Mouse (Mus musculus) right cerebral cortex, postnatal 14 days (tissue): ENCODE data around the gene Reep6.

Source experiments
- DNase-seq: peaks from one replicate; pipeline ENCODE4 v3.0.0; 2022

Reep6 gene

DNA sequence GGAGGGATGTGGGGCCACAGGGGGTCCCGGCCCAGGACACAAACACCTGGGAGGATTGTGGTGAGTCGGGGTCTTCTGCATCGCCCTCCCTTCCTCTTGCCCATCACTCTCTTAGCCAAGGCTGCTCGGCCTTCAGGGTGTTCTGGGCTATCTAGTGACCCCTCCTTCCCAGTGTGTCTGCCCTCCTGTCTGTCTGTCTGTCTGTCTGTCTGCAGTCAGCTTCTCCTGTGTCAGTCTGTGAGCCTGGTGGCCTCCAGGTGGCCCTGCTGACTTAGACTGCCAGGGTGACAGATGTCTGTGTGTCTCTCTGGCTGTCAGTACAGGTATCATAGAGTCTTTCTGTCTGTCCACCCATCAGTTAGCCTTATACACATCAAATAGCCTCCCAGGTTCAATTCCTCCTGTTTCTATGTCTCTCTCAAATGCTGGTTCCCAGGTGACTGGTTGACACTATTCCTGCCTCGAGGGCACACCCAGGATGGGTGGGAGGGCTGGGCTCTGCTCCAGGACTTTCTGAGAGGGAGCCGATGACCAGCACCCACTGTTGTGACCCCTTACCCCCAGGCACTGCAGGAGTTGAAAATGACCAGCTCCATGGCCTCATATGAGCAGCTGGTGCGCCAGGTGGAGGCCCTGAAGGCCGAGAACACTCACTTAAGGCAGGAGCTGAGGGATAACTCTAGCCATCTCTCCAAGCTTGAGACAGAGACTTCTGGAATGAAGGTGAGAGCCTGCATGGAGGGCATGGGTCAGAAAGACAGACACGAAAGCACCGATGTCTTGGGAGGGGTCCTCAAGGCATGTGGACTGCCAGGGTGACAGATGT is 28.3 kb upstream of the Reep6 start:
- no peak for DNase-seq

DNA sequence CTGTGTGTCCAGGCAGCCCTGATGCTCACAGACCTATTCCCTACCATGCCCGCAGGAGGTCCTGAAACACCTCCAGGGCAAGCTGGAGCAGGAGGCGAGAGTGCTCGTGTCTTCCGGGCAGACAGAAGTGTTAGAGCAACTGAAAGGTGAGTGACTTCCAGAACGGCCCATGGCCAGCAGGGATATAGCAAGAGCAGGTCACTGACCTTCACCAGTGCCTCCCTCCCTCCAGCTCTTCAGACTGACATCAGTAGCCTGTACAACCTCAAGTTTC is 27.7 kb upstream of the Reep6 start:
- DNase-seq = no peak

DNA sequence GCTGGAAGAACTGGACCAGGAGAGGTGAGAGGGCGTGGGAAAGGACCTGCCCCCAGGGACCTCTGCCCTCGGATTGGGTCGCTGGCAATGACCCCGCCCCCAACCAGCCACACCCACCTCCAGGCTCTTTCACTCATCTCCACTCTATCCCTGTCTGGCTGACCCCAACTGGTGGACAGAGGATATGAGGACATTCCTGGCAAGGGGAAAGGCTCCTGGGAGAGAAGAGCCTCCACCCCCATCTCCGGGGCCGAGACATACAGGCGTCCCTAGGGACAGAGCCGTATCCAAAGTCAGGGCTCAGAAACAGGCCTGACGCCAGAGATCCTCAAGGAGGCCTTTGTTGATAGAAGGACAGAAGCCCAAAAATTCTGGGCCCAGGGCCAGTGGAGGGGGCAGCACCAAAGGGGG is 27.3 kb upstream of the Reep6 start:
- DNase-seq = no peak

DNA sequence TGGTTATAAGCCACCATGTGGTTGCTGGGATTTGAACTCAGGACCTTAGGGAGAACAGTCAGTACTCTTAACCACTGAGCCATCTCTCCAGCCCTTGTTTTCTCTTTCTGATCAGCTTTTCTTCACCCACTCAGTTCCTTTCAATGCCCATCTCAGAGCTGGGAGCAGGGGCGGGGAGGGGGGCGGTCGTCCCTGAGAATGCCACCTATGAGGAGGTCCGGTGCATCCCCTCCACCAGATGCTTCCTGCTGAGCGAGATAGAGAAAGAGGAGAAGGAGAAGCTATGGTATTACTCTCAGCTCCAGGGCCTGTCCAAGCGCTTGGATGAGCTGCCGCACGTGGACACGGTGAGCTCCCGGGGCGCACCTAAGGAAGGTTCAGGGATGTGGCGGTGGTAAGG is 25.3 kb upstream of the Reep6 start:
- DNase-seq = no peak

DNA sequence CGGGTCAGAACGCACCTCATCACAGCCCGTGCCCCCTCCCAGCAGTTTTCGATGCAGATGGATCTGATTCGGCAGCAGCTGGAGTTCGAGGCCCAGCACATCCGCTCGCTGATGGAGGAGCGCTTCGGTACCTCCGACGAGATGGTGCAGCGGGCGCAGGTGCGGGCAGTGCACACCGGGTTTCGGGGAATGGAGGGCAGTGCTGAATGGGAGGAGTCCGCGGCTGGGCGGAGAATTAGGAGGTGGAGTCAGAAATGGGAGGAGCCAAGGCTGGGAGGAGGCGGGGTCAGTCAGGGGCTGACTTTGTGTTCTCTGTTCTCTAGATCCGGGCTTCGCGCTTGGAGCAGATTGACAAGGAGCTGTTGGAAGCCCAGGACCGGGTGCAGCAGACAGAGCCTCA is 24.9 kb upstream of the Reep6 start:
- DNase-seq = no peak

GRCm38 (mm10) chr10:80311560-80311959 is 18.2 kb upstream of the Reep6 start:
- DNase-seq = no peak

GRCm38 (mm10) chr10:80312586-80313504 is 16.9 kb upstream of the Reep6 start:
- DNase-seq = no peak

DNA sequence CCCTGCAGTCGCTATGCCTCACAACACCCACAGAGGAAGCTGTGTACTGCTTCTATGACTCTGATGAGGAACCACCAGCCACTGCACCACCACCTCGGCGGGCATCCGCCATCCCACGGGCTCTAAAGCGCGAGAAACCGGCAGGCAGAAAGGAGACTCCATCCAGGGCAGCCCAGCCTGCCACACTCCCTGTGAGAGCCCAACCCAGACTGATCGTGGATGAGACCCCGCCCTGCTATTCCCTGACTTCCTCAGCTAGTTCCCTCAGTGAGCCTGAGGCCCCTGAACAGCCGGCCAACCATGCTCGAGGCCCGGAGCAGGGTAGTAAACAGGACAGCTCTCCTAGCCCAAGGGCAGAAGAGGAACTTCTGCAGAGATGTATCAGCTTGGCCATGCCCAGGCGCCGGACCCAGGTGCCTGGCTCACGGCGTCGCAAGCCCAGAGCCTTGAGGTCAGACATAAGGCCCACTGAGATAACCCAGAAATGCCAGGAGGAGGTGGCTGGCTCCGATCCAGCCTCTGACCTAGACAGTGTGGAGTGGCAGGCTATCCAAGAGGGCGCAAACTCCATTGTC is 16.0 kb upstream of the Reep6 start:
- DNase-seq = no peak

DNA sequence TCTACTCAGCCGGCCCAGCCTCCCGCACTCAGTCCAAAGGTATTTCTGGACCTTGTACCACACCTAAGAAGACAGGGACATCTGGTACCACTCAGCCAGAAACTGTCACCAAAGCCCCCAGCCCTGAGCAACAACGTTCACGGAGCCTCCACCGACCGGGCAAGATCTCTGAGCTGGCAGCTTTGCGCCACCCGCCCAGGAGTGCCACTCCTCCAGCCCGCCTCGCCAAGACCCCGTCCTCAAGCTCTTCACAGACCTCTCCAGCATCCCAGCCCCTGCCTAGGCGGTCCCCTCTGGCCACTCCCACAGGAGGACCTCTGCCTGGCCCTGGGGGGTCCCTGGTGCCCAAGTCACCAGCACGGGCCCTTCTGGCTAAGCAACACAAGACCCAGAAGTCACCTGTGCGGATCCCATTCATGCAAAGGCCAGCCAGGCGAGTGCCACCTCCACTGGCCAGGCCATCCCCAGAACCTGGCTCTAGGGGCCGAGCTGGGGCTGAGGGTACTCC is 15.2 kb upstream of the Reep6 start:
- DNase-seq = no peak

DNA sequence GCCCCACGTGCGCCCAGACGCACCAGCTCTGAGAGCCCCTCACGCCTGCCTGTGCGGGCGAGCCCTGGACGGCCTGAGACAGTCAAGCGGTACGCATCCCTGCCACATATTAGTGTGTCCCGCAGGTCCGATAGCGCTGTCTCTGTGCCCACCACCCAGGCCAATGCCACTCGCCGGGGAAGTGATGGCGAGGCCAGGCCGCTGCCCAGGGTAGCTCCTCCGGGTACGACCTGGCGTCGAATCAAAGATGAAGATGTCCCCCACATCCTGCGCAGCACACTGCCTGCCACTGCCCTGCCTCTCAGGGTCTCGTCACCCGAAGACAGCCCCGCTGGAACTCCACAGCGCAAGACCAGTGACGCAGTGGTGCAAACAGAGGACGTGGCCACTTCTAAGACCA is 14.4 kb upstream of the Reep6 start:
- DNase-seq = no peak

DNA sequence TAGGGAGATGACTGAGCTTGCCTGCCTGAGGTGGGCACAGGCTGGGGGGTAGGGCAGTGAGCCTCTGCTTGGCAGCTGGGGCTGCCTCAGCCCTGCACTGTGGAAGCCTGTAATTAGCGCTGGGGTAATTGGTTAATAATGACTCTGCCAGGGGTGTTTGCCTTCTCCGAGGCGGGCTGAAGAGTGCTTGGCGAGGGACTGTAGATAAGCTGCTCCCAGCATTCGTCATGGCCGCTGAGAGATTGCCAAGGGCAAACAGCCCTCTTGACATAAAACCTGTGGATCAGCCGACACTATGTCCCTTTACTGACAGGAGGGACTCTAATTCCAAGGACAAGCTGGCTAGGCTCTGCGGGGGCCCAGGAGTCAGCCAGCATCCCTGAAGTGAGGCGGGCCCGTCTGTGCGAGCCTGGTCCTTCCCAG is 13.4 kb upstream of the Reep6 start:
- no peak for DNase-seq

GRCm38 (mm10) chr10:80317011-80317410 is 12.7 kb upstream of the Reep6 start:
- DNase-seq = no peak

DNA sequence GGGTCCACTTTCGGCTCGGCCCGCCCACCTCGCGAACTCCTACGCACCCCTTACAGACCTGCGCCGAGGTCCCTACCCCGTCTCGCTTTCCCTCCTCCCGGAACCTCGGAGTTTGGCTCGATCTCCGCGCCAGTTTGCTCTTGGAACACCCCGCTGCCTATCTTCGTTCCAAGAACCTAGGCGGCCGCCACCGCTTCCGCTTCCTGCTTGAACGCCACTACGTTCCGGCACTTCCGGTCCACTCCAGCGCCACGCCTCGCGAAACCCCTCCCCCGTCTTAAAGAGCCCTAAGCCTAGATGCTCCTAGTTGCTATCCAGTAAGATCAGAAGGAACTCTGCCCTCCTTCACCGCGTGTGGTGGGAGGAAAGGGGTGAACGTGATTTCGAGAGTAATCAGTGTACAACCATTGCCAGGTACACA is 9.4 kb upstream of the Reep6 start, which contains the start of gene 2310011J03Rik:
Gene 2310011J03Rik (minus strand): TSS at position 198 of the 421 bp plus-strand sequence.
- DNase-seq = peak; percentile 94

GRCm38 (mm10) chr10:80321014-80321669 is 8.6 kb upstream of the Reep6 start:
- no peak for DNase-seq

DNA sequence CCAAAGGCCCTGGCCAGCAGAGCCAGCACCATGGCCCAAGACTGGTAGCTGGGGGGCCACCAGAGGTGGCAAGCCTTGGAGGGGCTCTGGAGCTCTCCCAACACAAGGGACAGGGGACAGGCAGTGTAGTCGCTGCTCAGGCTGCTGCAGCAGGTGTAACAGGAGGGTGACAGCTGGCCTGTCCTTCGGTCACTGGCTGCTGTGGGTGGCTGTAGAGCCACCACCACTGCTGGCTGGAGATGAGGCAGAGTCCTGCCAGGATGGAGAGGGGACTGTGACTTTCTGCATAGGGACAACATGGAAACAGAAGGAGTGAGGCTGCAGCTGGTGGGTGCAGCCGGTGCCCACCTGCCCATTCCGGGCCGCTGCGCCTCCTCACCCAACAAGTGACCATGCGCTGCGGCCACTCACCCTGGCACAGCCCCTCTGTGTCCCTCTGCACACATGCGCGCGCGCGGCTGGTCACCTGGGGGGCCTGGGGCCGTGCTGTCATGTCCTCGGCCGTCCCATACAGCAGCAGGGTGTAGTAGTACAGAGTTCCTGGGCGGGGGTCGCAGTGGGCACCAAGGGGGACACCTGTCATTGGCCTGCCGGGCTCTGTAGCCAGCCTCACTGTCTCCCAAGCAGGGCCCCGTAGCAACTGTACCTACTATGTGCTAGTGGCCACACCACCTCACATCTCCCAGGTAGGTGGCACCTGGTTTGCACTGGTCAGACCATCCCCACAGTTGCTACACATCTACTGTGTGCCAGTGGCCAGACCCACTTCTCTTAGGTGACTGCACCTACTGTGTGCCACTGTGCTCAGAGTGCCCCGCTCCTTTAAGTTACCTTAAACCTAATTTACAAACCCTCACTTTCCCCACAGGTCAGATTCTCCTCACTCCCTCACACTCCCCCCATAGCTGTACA is 7.8 kb upstream of the Reep6 start:
- DNase-seq = no peak

DNA sequence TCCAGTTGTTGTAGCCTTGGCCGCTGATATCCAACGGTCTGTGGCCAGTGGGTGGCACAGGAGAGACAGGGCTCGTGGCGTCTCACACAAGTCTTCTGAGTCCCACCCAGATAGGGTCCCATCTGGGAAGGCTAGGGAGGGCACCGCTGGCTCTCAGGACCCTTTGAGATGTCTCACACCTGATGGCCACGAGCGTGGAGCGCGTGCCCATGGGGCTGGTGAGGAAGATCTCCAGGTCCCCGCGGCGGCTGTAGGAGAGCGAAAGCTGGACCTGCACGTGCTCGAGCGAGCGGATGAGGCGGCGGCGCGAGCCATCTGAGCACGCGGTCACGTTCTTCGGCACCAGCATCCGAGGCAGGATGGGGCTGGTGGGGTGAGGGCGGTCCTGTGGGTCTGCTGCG is 6.9 kb upstream of the Reep6 start:
- DNase-seq = no peak

GRCm38 (mm10) chr10:80323261-80324119 is 6.3 kb upstream of the Reep6 start:
- peak; percentile 60 for DNase-seq

GRCm38 (mm10) chr10:80324120-80325037 is 5.4 kb upstream of the Reep6 start:
- no peak for DNase-seq

GRCm38 (mm10) chr10:80325045-80325444 is 4.7 kb upstream of the Reep6 start:
- no peak for DNase-seq

GRCm38 (mm10) chr10:80330084-80330483 is 331 bp downstream of the Reep6 start:
- DNase-seq = no peak
